Mouse (Mus musculus) stomach, embryonic 14.5 days (tissue): ENCODE data around the gene Rfpl4. TPM values are rescaled to one million over a fixed set of nuclear protein-coding genes. Genes with fewer than 3 reads are reported as not detected.

Source experiments
- microRNA-seq: library from miRNA; unstranded; fragments of <30 nt; microRNA quantifications from one replicate; pipeline ENCODE4, GENCODE M21; 2016
- polyA plus RNA-seq: library from polyadenylated mRNA; unstranded; fragments of >200 nt; fragmentation: Nextera tagmentation; extraction: Ambion mirVana; gene quantifications from 2 replicates; pipeline ENCODE4 v1.2.1, GENCODE M21; 2014

The Rfpl4 gene
- polyA plus RNA-seq, 1 experiment from 2014 or later: not detected

Small RNA genes within 50 kb of the gene (microRNA-seq; reads per million reads assigned to microRNA genes)
- not detected for gene Gm26217

Other genes starting within 250 kb of the Rfpl4 start
- 7.0 and 7.8 TPM in 2 replicates for gene Isoc2b, start 246.7 kb downstream of the Rfpl4 start, polyA plus RNA-seq
- gene Isoc2a, start 239.8 kb downstream of the Rfpl4 start, polyA plus RNA-seq: 0.94 and 0.98 TPM in 2 replicates
- gene Gm36210, start 210.4 kb downstream of the Rfpl4 start, polyA plus RNA-seq: not detected in 2 replicates
- gene Zfp628, start 201.7 kb downstream of the Rfpl4 start, polyA plus RNA-seq: 4.3 and 4.5 TPM in 2 replicates
- 3.5 and 4.0 TPM in 2 replicates for gene Nat14, start 194.9 kb downstream of the Rfpl4 start, polyA plus RNA-seq
- gene Ssc5d, start 191.2 kb downstream of the Rfpl4 start, polyA plus RNA-seq: 3.3 and 3.9 TPM in 2 replicates
- 0.55 and 1.4 TPM in 2 replicates for gene Sbk2, start 152.5 kb downstream of the Rfpl4 start, polyA plus RNA-seq
- gene Sbk3, start 145.8 kb downstream of the Rfpl4 start, polyA plus RNA-seq: 0.07 TPM in 1 of 2 replicates, not detected in the other
- 39.5 and 48.8 TPM in 2 replicates for gene Zfp579, start 120.8 kb downstream of the Rfpl4 start, polyA plus RNA-seq
- 14.1 and 18.0 TPM in 2 replicates for gene Zfp524, start 102.5 kb downstream of the Rfpl4 start, polyA plus RNA-seq
- 33.0 and 35.7 TPM in 2 replicates for gene Fiz1, start 102.3 kb downstream of the Rfpl4 start, polyA plus RNA-seq
- gene Gm44973, start 101.5 kb downstream of the Rfpl4 start, polyA plus RNA-seq: 1.2 and 3.3 TPM in 2 replicates
- gene Zfp865, start 96.6 kb downstream of the Rfpl4 start, polyA plus RNA-seq: 8.9 and 9.1 TPM in 2 replicates
- gene Ccdc106, start 96.4 kb downstream of the Rfpl4 start, polyA plus RNA-seq: 22.4 and 25.0 TPM in 2 replicates
- not detected in 2 replicates for gene 4632433K11Rik, start 82.8 kb downstream of the Rfpl4 start, polyA plus RNA-seq
- gene Zfp784, start 78.5 kb downstream of the Rfpl4 start, polyA plus RNA-seq: 4.6 and 6.2 TPM in 2 replicates
- 35.7 and 44.1 TPM in 2 replicates for gene Zfp580, start 65.4 kb downstream of the Rfpl4 start, polyA plus RNA-seq
- 106 and 119 TPM in 2 replicates for gene U2af2, start 54.8 kb downstream of the Rfpl4 start, polyA plus RNA-seq
- gene Epn1, start 36.7 kb downstream of the Rfpl4 start, polyA plus RNA-seq: 63.2 and 63.4 TPM in 2 replicates
- gene Rasl2-9, start 9.0 kb upstream of the Rfpl4 start, polyA plus RNA-seq: 0.25 TPM in 1 of 2 replicates, not detected in the other
- gene Vmn1r55, start 32.7 kb upstream of the Rfpl4 start, polyA plus RNA-seq: not detected in 2 replicates
- not detected in 2 replicates for gene Vmn1r56, start 79.8 kb upstream of the Rfpl4 start, polyA plus RNA-seq
- not detected in 2 replicates for gene Vmn1r57, start 101.5 kb upstream of the Rfpl4 start, polyA plus RNA-seq
- gene Gm5065, start 233.6 kb upstream of the Rfpl4 start, polyA plus RNA-seq: not detected in 2 replicates
- not detected in 2 replicates for gene Nlrp2, start 234.1 kb upstream of the Rfpl4 start, polyA plus RNA-seq